Mouse (Mus musculus): ENCODE results near the gene Prpf39. TPM values are rescaled to one million over a fixed set of nuclear protein-coding genes. Genes with fewer than 3 reads are reported as not detected.

Gene Prpf39
- 15.9 and 22.2 TPM in 2 replicates for polyA plus RNA-seq (2011; ENCODE audit: insufficient read depth, insufficient read length, low replicate concordance, missing spikeins)

DNA sequence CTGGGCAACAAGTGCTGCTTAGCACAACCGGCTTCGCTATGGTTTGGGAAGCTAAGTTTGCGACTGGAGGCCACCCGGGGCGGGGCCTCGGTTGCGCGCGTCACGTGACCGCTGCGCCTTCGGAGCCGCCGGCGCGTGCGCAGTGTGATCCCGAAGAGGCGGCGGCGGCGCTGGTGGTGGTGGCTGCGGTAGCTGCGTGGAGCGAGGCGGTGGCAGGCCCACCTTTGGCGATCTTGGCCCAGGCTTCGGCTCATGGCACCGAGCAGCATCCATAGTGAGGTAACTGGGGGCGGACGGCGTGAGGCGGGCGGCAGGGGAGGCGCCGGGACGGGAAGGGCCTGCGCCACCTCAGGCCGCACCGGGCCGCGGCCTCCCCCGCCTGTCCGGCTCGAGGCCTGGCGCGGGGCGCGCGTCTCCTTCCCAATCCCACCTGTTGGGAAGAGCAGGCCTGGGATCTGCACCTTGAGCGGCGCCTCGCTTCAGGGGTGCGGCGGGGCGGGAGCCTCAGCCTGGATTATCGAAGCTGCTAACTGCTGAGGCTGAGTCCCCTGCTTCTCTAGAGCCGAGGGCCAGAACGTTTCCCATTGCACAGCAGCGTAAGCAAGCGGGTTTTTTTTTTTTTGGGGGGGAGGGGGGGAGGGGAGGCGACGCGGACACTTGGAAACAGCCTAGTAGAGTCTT lies at the start of gene Prpf39:
Gene Prpf39, plus strand, starts transcription at position 144 of the 681 bp plus-strand sequence.
- H3K4me3 ChIP-seq (replicated peaks; ENCODE audit: control insufficient read depth, low read depth, low read length) = peak within 1 kb of the TSS; percentile 100
- under 1% methylated on average over 60 of the region's 65 CpGs for WGBS
- TF ChIP-seq CTCF (IDR thresholded peaks at IDR 0.05; ENCODE audit: control insufficient read depth, insufficient read depth, low read length) (no peak), POLR2A (IDR thresholded peaks at IDR 0.05; ENCODE audit: borderline replicate concordance, control insufficient read depth, low read depth, low read length) (peak; percentile 80; the same call in 1 of the 2 replicates)
- no peaks in the 10 kb centered on the region; the same call in 1 of the 2 replicates for H3K4me1 ChIP-seq (ENCODE audit: control insufficient read depth, insufficient read depth, low read length)
- peak within 1 kb of the TSS; percentile 95 for H3K27ac ChIP-seq (ENCODE audit: control insufficient read depth, insufficient read depth, low read depth, low read length, poor library complexity)

DNA sequence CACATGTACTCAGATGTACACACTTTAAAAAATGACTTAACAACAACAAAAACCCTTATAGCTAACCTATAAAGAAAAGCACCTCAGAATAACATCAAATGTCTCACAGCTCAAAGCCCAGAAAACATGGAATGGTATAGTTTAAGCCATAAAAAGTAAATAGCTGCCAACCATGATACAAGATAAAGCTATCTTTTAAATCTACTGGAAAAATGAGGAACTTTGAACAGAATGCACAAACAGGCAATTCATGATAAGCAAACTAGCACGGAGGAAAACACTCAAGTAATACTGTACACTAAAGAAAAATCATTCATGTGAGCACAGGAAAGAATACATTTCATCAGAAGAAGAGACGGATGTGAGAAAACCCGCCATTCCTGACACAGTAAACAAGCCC lies 28.4 kb upstream of the Prpf39 start:
- no peak overlapping the region for H3K4me3 ChIP-seq (replicated peaks; ENCODE audit: control insufficient read depth, low read depth, low read length)
- TF ChIP-seq CTCF (IDR thresholded peaks at IDR 0.05; ENCODE audit: control insufficient read depth, insufficient read depth, low read length) = no peak
- no peak for TF ChIP-seq POLR2A (IDR thresholded peaks at IDR 0.05; ENCODE audit: borderline replicate concordance, control insufficient read depth, low read depth, low read length)
- no peak overlapping the region for H3K27ac ChIP-seq (ENCODE audit: control insufficient read depth, insufficient read depth, low read depth, low read length, poor library complexity)
- no peaks in the 10 kb centered on the region for H3K4me1 ChIP-seq (ENCODE audit: control insufficient read depth, insufficient read depth, low read length)
- WGBS = 60% methylated on average over 3 of the region's 3 CpGs

DNA sequence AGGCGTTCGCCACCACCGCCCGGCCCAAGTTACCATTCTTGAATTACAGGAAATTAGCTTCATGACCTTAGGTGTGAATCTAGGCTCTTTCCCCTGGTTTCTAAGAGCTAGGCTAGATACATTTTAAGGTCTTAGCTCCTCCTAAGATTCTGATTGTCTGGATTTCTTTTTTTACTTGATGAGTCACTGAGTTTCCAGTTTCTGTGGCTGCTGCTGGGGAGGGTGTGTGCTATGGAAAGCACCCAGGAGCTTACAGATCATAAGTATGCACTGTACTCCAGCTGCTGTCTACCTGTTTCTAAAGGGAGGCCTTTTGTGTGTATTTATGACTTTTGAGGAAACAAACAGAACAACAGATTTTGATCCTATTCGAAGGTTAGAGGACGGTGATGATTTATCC lies 13.3 kb upstream of the Prpf39 start:
- no peaks in the 10 kb centered on the region for H3K4me1 ChIP-seq (ENCODE audit: control insufficient read depth, insufficient read depth, low read length)
- no peak for TF ChIP-seq CTCF (IDR thresholded peaks at IDR 0.05; ENCODE audit: control insufficient read depth, insufficient read depth, low read length)
- TF ChIP-seq POLR2A (IDR thresholded peaks at IDR 0.05; ENCODE audit: borderline replicate concordance, control insufficient read depth, low read depth, low read length) = no peak
- H3K4me3 ChIP-seq (replicated peaks; ENCODE audit: control insufficient read depth, low read depth, low read length) = no peak overlapping the region
- 96% methylated on average over 6 of the region's 6 CpGs for WGBS
- H3K27ac ChIP-seq (ENCODE audit: control insufficient read depth, insufficient read depth, low read depth, low read length, poor library complexity) = no peak overlapping the region

DNA sequence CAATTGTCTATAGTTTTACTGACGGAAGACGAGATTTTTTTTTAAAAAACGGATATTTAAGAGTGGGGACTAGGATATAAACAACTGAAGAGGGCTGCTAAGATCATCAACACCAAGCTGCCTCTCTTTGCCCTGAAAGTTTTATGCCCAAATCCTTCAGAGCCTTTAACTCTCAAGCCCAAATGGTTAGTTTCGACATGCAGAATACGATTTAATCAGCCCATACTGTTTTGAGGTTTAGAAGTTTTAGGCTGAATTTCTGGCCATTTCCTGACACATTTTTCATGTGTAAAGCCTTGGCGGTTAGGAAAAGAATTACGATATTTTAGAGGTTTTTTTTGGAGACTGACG lies 319 bp upstream of the Prpf39 start:
- WGBS = 36% methylated on average over 8 of the region's 8 CpGs
- H3K4me3 ChIP-seq (replicated peaks; ENCODE audit: control insufficient read depth, low read depth, low read length) = peak overlapping the region; percentile 100
- H3K27ac ChIP-seq (ENCODE audit: control insufficient read depth, insufficient read depth, low read depth, low read length, poor library complexity) = no peak overlapping the region
- TF ChIP-seq POLR2A (IDR thresholded peaks at IDR 0.05; ENCODE audit: borderline replicate concordance, control insufficient read depth, low read depth, low read length) = no peak
- no peak for TF ChIP-seq CTCF (IDR thresholded peaks at IDR 0.05; ENCODE audit: control insufficient read depth, insufficient read depth, low read length)
- no peaks in the 10 kb centered on the region; the same call in 1 of the 2 replicates for H3K4me1 ChIP-seq (ENCODE audit: control insufficient read depth, insufficient read depth, low read length)

DNA sequence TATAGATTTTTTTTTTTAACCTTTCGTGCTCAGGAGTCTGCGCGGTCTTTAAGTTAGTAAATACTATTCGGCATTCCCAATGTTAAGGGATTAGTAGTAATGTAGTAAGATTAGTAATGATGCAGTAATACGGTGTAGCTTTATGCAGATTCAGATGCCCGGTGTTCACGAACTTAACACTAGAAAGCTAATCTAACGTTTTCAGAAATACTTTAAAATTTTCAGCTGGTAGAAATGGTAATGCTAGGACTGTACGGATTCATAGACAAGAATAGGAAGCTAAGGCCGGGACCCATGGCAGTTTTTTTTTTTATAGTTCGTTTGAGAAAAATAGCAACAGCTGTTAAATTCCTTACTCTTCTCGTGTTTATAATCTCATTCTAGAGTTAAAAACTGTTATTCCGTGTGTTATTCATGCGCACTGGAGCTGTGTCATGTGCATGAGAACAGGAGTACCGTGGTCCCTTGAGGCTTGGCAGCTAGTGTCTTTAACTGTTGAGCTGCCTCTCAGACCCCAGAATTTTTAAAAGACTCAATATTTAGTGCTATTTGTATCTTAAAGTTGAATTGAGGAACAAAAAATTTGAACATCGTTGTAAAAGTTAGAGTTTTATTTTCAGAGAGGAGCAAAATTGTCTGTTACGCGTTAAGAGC lies 886 bp downstream of the Prpf39 start:
- Histone ChIP-seq H3K27ac (ENCODE audit: control insufficient read depth, insufficient read depth, low read depth, low read length, poor library complexity) (no peak overlapping the region), H3K4me1 (ENCODE audit: control insufficient read depth, insufficient read depth, low read length) (no peaks in the 10 kb centered on the region; the same call in 1 of the 2 replicates), H3K4me3 (replicated peaks; ENCODE audit: control insufficient read depth, low read depth, low read length) (peak overlapping the region; percentile 100)
- TF ChIP-seq CTCF (IDR thresholded peaks at IDR 0.05; ENCODE audit: control insufficient read depth, insufficient read depth, low read length) (no peak), POLR2A (IDR thresholded peaks at IDR 0.05; ENCODE audit: borderline replicate concordance, control insufficient read depth, low read depth, low read length) (no peak)
- WGBS = 4% methylated on average over 18 of the region's 18 CpGs

DNA sequence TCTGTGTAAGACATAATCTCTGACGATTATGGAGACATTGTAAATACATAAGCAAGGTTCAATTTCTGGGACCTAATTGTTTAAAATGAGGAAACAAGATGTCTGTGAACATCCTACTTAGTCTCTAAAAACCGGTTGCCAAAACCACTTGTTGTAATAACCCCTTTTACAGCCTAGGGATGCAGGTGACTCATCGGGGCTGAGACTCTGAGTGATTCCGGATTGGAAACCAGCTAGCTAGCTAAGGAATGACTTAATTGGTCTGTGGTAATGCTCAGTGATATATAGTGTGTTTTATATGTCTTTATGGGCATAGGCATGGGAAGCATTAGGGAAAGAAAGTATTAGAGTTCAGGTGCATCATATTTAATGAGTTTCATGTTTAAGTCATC lies 1.4 kb downstream of the Prpf39 start:
- H3K4me1 ChIP-seq (ENCODE audit: control insufficient read depth, insufficient read depth, low read length) = no peaks in the 10 kb centered on the region; the same call in 1 of the 2 replicates
- TF ChIP-seq POLR2A (IDR thresholded peaks at IDR 0.05; ENCODE audit: borderline replicate concordance, control insufficient read depth, low read depth, low read length) (no peak), CTCF (IDR thresholded peaks at IDR 0.05; ENCODE audit: control insufficient read depth, insufficient read depth, low read length) (no peak)
- peak overlapping the region; percentile 16 for H3K4me3 ChIP-seq (replicated peaks; ENCODE audit: control insufficient read depth, low read depth, low read length)
- WGBS = under 1% methylated on average over 4 of the region's 4 CpGs
- H3K27ac ChIP-seq (ENCODE audit: control insufficient read depth, insufficient read depth, low read depth, low read length, poor library complexity) = no peak overlapping the region

DNA sequence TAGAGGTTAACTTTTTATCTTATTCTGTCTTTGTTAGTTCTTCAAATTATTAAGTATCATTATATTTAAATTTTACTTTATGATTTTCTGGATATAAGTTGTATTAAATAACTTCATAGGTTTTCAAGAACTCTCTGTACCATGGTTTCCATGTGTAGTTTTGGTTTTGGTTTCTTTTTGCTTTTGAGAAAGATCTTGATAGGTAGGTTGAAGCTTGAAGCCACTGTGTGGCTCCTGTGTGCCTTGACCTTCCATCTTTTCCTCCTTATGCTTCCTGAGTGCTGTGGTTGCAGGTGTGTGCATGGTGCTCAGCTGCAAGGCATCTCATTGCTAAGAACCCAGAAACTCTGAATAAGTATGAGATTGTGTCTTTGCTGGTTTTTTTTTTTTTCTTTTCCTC lies 12.7 kb downstream of the Prpf39 start:
- no peaks in the 10 kb centered on the region; the same call in 1 of the 2 replicates for H3K4me1 ChIP-seq (ENCODE audit: control insufficient read depth, insufficient read depth, low read length)
- no peak overlapping the region for H3K27ac ChIP-seq (ENCODE audit: control insufficient read depth, insufficient read depth, low read depth, low read length, poor library complexity)
- TF ChIP-seq CTCF (IDR thresholded peaks at IDR 0.05; ENCODE audit: control insufficient read depth, insufficient read depth, low read length) (no peak), POLR2A (IDR thresholded peaks at IDR 0.05; ENCODE audit: borderline replicate concordance, control insufficient read depth, low read depth, low read length) (no peak)
- H3K4me3 ChIP-seq (replicated peaks; ENCODE audit: control insufficient read depth, low read depth, low read length) = no peak overlapping the region

DNA sequence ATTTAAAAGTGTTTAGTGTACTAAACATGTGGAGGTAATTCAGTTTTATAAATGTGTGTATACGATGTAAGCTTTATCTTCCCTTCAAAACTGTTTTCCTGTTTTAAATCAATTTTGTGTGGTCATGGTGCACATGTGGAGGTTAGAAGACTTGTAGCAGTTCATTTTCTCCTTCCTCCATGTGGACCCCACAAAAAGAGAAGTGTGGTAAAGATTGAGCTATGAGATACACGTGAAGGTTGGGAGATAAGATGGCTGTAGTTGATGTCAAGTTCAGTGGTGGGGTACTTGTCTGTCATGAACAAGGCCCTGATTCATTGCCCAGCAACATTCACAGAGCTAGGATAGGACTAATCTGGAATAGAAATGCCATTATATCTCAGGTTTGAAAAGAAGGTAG lies 22.1 kb downstream of the Prpf39 start:
- no peak for TF ChIP-seq CTCF (IDR thresholded peaks at IDR 0.05; ENCODE audit: control insufficient read depth, insufficient read depth, low read length)
- no peak for TF ChIP-seq POLR2A (IDR thresholded peaks at IDR 0.05; ENCODE audit: borderline replicate concordance, control insufficient read depth, low read depth, low read length)
- Histone ChIP-seq H3K4me1 (ENCODE audit: control insufficient read depth, insufficient read depth, low read length) (no peaks in the 10 kb centered on the region), H3K27ac (ENCODE audit: control insufficient read depth, insufficient read depth, low read depth, low read length, poor library complexity) (no peak overlapping the region), H3K4me3 (replicated peaks; ENCODE audit: control insufficient read depth, low read depth, low read length) (no peak overlapping the region)
- 18% methylated on average over 2 of the region's 2 CpGs for WGBS

All from bone marrow, adult 2 months (tissue).